In genomic region chr10:127190398-127191190, GRCm38 (mm10) we compare ENCODE assay signal across 1 mouse cellular context.
TF ChIP-seq lines count a peak whose summit lies in the region.

No protein-coding gene starts in this region.

TF ChIP-seq in MEL, 35 proteins besides CTCF, POLR2A, EP300 and RAD21 (continued from another document):
- TF ChIP-seq MAFK (IDR thresholded peaks at IDR 0.05; ENCODE audit: borderline replicate concordance, low read depth, low read length) (no peak), ZKSCAN1 (IDR thresholded peaks at IDR 0.05; ENCODE audit: low read depth, low read length) (no peak), HCFC1 (IDR thresholded peaks at IDR 0.05; ENCODE audit: low read depth, low read length) (0 out of 2 replicates have a peak, but pooled peaks have one; percentile 1), TCF12 (IDR thresholded peaks at IDR 0.05; ENCODE audit: low read depth, low read length) (peak; percentile 74), MAZ (IDR thresholded peaks at IDR 0.05; ENCODE audit: low read depth, low read length) (peak; percentile 50), MEF2A (IDR thresholded peaks at IDR 0.05; ENCODE audit: extremely low read depth, insufficient replicate concordance, low read depth, low read length, poor library complexity, severe bottlenecking) (no peak), TAL1 (IDR thresholded peaks at IDR 0.05; ENCODE audit: low read length) (peak; percentile 83), UBTF (IDR thresholded peaks at IDR 0.05; ENCODE audit: borderline replicate concordance, insufficient read depth, low read depth, low read length) (0 out of 2 replicates have a peak, but pooled peaks have one; percentile 60), GATA1 (IDR thresholded peaks at IDR 0.05; ENCODE audit: low read depth, low read length) (peak; percentile 75), SIN3A (IDR thresholded peaks at IDR 0.05; ENCODE audit: low read length) (0 out of 2 replicates have a peak, but pooled peaks have one; percentile 40)
TF ChIP-seq in MEL: peak in this region for 9.
